Mouse (Mus musculus) adipocyte (in vitro differentiated cells): Measurements from ENCODE around the gene Mapkap1.

Experiments
- DNase-seq: peaks from one replicate; pipeline ENCODE4 v3.0.0-alpha.2; 2016; ENCODE audit warnings: low spot score

Gene Mapkap1

DNA sequence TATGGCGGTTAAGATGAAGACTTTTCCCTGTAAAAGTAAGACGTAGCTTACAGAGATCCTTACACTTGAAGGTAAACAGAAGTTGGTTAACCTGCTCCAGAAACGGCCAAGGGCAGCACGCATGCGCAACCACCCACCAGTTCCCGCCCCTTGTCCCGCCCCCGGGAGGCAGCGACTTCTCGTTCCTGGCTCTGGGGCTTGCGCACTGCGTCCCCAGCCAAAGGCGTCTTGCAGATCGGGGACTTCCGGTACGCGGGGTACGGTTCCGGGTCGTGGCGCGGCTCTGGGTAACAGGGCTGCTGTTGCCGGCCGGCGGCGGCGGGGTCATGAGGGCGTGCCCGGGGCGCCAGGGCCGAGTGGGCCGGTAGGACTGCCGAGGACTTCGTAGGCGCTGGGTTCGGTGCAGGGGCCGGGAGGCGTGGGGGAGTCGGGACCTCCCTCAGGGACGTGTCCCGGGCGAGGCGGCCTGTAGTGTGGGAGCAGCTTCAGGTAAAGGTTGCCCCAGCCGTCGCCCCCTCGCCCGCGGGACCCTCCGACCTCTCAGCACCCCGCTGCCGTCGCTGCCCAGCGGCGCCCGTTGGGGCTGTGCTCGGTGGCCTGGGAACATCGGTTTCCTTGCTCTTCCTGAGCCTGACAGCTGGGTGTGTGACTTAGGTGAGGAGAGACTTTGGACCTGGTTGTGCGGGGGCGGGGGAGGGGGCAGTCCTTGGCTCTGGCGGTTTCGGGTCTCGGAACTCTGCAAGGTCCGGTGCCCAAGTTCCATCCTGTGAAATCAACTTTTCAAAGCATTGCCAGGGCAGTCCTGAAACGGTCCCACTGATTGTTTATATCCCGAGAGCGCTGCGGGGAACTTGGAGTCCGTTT is at the start of gene Mapkap1:
Gene Mapkap1 (plus strand): TSS at position 171 of the 864 bp plus-strand sequence.
- DNase-seq: peak; percentile 99

GRCm38 (mm10) chr2:34363678-34364077 is 42.9 kb upstream of the Mapkap1 start:
- no peak for DNase-seq

DNA sequence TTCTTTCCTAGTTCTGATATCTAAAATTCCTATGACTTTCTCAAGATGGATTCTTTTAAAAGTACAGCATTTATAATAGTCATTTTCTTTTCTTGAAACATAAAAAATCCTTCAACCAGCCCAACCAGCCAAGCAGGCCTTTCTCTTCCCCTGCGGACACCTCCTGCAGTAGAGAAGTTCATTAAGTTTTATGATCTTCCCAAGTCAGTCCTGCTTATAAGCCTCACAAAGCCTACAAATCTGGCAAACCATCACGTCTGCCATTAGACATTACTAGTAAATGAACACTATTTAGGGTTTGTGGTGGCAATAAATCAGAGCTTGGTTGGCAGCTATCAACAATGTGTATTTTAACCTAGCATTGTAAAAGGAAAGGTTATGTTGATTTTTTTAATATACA is 39.5 kb upstream of the Mapkap1 start:
- DNase-seq: no peak

- DNase-seq: no peak
Measured at GRCm38 (mm10) chr2:34368396-34368795, 38.2 kb upstream of the Mapkap1 start.

GRCm38 (mm10) chr2:34370349-34370724 is 36.2 kb upstream of the Mapkap1 start:
- no peak for DNase-seq

GRCm38 (mm10) chr2:34370725-34371440 is 35.7 kb upstream of the Mapkap1 start:
- DNase-seq: peak; percentile 47

GRCm38 (mm10) chr2:34371441-34372304 is 34.9 kb upstream of the Mapkap1 start:
- peak; percentile 47 for DNase-seq

- DNase-seq: peak; percentile 95
Measured at GRCm38 (mm10) chr2:34372305-34373301, 34.0 kb upstream of the Mapkap1 start, which contains the start of gene Pbx3. Pbx3 (minus strand) TSS chr2:34373142.

- DNase-seq: no peak
Measured at GRCm38 (mm10) chr2:34373886-34374285, 32.7 kb upstream of the Mapkap1 start.

- DNase-seq: no peak
Measured at GRCm38 (mm10) chr2:34374349-34374748, 32.2 kb upstream of the Mapkap1 start.

DNA sequence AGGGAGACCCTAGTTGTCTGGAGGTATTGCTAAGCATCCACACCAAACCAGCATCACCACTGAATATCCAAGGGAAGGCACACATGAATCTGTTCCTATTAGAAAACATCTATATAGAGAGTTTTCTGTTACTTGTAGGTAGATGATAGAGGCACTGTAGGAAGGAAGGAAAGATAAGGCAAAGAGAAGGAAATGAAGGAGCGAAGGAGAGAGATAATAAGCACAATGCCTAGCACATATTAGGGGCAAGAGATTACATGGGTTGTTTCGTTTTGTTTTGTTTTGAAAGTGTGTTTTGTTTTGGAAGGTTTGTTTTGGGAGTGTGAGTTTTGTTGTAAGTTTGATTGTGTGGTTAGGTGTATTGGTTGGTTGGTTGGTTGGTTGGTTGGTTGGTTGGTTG is 27.6 kb upstream of the Mapkap1 start:
- no peak for DNase-seq

GRCm38 (mm10) chr2:34399535-34399934 is 7.0 kb upstream of the Mapkap1 start:
- DNase-seq: no peak

- peak; percentile 21 for DNase-seq
Measured at GRCm38 (mm10) chr2:34407596-34407995, 1.0 kb downstream of the Mapkap1 start.

- no peak for DNase-seq
Measured at GRCm38 (mm10) chr2:34408341-34408740, 1.8 kb downstream of the Mapkap1 start.

DNA sequence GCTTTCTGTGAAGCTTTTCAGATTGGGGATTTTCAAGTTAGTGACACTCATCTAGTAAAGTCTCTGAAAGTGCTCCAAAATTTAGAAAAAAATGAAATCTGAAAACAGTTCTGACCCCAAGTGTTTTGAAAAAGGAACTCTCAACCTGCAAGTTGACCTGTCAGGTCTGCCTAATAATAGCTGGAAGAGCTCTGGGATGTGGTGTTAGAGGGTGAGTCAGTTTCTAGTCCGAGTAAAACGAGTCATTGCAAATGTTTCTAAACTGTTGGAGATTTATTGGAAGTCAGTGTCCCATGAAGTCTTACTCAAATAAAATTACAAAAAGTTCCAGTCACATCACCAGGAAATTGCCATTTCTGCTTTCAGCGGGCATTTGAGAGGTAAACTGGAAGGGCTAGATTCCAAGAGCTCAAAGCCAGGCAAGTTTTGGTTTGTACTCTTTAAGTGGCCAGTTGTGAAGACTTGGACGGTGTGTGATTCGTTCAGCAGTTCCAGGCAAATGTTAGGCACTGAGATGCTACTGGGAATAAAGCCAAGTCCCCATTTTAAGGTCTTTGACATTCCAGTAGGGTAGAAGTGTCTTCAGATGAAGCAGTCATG is 3.3 kb downstream of the Mapkap1 start:
- peak; percentile 44 for DNase-seq

GRCm38 (mm10) chr2:34420256-34420655 is 13.7 kb downstream of the Mapkap1 start:
- DNase-seq: peak; percentile 62

- DNase-seq: no peak
Measured at GRCm38 (mm10) chr2:34424186-34424585, 17.6 kb downstream of the Mapkap1 start.

DNA sequence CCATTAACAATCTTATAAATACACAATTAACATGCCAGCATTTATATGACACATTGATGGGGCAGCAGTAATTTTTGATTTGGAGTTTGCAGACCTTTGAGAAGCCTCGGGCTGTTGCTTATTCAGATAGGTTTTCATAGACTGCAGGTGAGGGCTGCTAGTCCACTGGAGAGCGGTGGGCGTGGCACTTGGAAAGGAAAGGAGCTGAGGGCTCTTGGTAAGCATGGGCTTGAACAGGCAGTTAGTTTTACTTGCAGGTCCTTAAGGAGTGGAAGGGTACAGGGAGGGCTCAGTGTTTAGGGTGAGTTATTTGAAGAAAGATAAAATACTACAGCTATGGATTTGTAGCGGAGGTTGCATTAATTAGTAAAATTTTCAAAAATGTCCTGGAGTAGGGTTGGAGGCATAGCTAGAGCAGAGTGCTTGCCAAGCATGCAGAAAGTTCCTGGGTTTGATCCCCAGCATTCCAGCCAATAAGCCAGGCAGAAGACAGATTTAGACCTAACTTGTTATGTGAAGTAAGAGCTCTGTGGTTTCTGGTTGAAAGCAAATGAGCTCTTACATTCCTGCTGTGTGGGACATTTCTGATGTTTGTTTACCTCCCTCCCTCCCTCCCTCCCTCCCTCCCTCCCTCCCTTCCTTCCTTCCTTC is 19.1 kb downstream of the Mapkap1 start:
- DNase-seq: peak; percentile 47

DNA sequence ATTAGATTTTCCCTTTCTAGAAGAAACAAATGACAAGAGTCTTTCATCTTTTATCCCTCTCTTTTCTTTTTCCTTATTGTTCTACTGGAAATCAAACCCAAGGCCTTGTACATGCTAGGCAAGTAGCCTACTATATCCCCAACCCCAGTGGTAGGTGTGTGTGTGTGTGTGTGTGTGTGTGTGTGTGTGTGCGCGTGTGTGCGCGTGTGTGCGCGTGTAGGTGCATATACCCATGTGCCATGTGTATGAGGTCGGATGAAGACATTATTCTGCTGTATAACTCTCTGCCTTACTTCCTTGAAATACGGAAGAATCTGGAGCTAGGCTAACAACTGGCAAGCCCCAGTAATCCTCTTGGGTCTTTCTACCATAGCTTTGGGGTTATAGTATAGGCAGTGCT is 24.1 kb downstream of the Mapkap1 start:
- no peak for DNase-seq
